Mouse (Mus musculus): ENCODE measurements at regions not wholly inside any gene's neighbourhood (a gene's known extent, or its start where the extent isn't known, plus 50 kb on each side); places are given as distances from the start of the nearest gene placed in this dataset.

- TF ChIP-seq CTCF (IDR thresholded peaks at IDR 0.05; ENCODE audit: low read depth) (no peak), EP300 (IDR thresholded peaks at IDR 0.05; ENCODE audit: low read depth) (no peak)
Measured at GRCm38 (mm10) chr10:29710967-29711366, 175.3 kb upstream of the Rspo3 start.
